Mouse (Mus musculus) cerebellum, adult 11 months (tissue): ENCODE measurements around the gene Aqp7.

Experiments
- DNase-seq: peaks from one replicate; pipeline ENCODE4 v3.0.0; 2022

Aqp7 gene

DNA sequence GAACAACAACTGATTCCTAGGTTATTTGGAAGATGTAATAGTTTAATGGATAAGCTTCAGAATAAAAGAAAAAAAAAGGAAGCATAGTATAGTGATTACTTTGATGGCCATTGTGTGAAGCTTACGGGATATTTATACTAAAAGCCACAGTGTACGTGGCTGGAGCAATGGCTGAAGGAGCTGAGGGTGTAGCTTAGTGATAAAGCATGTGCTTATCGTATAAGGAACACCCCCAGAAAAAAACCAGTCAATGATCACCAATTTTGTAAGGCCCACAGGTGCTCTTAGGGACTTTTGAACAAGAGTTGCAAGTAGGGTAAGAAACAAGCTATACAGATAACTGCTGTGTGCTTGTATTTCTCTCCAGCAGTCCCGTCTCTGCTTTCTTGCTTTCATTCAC is 50.0 kb downstream of the Aqp7 start:
- no peak for DNase-seq

DNA sequence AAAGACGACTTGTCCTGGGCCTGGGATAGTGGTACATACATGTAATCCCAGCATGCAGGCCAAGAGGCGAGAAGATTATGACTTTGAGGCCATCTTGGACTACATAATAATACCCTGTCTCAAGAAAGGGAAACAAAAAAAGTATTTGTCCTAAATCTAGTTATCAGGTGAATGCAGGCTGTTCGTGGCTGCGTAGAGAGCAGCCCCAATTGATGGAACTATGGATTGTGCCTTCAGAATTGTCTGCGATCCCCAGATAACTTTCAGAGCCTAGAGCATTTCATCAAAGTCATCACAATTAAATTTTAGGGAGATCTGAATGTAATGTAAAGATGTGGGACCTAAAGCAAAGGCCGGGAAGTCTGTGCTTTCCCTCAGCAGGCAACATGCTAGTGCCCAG is 51.6 kb downstream of the Aqp7 start:
- DNase-seq: no peak

DNA sequence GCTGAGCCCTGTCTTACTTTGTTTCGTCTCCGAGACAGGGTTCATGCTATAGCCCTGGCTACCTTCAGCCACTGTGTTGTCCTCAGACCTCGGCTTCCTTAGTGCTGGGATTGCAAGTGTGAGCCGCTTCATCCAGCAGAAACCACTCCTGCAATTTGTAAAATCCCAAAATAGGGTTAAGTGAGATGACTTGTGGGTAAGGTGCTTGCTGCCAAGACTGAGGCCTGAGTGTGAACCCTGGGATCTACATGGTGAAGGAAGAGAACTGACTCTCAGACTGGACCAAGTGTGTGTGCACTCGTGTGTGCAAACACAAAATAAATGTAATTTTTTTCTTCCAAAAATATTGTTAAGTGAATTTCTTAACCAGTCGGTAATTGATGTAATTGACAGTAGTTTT is 58.3 kb downstream of the Aqp7 start:
- DNase-seq: no peak

DNA sequence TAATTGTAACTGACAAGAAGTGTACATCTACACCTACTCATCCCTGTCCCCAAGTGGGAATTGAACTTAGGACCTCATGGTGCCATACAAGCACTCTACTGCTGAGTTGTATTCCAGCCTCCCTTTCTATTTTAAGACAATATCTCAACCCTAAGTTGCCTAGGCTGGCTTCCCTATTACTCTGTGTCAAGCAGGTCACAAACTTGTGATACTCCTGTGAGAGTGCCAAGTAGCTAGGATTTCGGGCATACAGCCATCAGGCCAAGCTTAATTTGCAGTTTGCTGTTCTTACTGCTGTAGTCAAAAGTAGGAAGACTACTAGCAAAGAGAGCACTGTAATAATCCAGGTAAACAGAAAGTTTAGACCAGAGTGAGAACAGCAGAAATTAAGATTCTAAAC is 64.3 kb downstream of the Aqp7 start:
- no peak for DNase-seq
